Mouse (Mus musculus) gastrocnemius, adult 18-20 months (tissue): Measurements from ENCODE around the gene Pgam5. TPM values are rescaled to one million over a fixed set of nuclear protein-coding genes. Genes with fewer than 3 reads are reported as not detected.

Source experiments
- DNase-seq: peaks from one replicate; pipeline ENCODE4 v3.0.0; 2021; ENCODE audit warnings: low spot score
- long read RNA-seq, 2 experiments: library from polyadenylated mRNA; stranded (forward); transcript quantifications; one replicate each; pipeline ENCODE4 v2.0.0; 2021
- total RNA-seq, 2 experiments: library from RNA; stranded (reverse); gene quantifications; 2 replicates each; pipeline ENCODE4 v1.2.3; 2021

Gene Pgam5
- 10 to 100 TPM; 28.2 to 30.2 TPM for total RNA-seq
- long read RNA-seq, experiment 1, transcript Pgam5-201 (6 exons, 2,044 nt): major isoform, 47 of 72 reads
- long read RNA-seq, experiment 1, transcript Pgam5-202 (6 exons, 2,098 nt): minor isoform, 20 of 72 reads
- long read RNA-seq, experiment 1, partial matches to known transcripts: 4 of 72 reads
- long read RNA-seq, experiment 1, other reads (novel, unspliced or antisense): 1 of 72 reads
- long read RNA-seq, experiment 2, transcript Pgam5-202 (6 exons, 2,098 nt): minor isoform, 15 of 44 reads
- long read RNA-seq, experiment 2, transcript Pgam5-201 (6 exons, 2,044 nt): major isoform, 23 of 44 reads
- long read RNA-seq, experiment 2, partial matches to known transcripts: 2 of 44 reads
- long read RNA-seq, experiment 2, other reads (novel, unspliced or antisense): 4 of 44 reads

- peak; percentile 86 for DNase-seq
Observed at GRCm38 (mm10) chr5:110269141-110270101, at the start of gene Pgam5. Gene Pgam5, minus strand, starts transcription at chr5:110269913.

GRCm38 (mm10) chr5:110313127-110313526, 43.4 kb upstream of the Pgam5 start:
- no peak for DNase-seq

- no peak for DNase-seq
Observed at GRCm38 (mm10) chr5:110308861-110309260, 39.1 kb upstream of the Pgam5 start.

- no peak for DNase-seq
Observed at GRCm38 (mm10) chr5:110300591-110300990, 30.9 kb upstream of the Pgam5 start.

- DNase-seq: no peak
Observed at GRCm38 (mm10) chr5:110296637-110297036, 26.9 kb upstream of the Pgam5 start.

GRCm38 (mm10) chr5:110291649-110292048, 21.9 kb upstream of the Pgam5 start:
- DNase-seq: no peak

- DNase-seq: no peak
Observed at GRCm38 (mm10) chr5:110287084-110287475, 17.4 kb upstream of the Pgam5 start.

GRCm38 (mm10) chr5:110286446-110287083, 16.9 kb upstream of the Pgam5 start:
- no peak for DNase-seq

GRCm38 (mm10) chr5:110285770-110286445, 16.2 kb upstream of the Pgam5 start, which contains the start of the genes Pxmp2 and Pole:
Gene Pxmp2, minus strand, starts transcription at chr5:110286186.
Gene Pole, plus strand, starts transcription at chr5:110286306.
- peak; percentile 92 for DNase-seq

- peak; percentile 7 for DNase-seq
Observed at GRCm38 (mm10) chr5:110285156-110285555, 15.4 kb upstream of the Pgam5 start.

GRCm38 (mm10) chr5:110284536-110284935, 14.8 kb upstream of the Pgam5 start:
- peak; percentile 50 for DNase-seq

GRCm38 (mm10) chr5:110281984-110282383, 12.3 kb upstream of the Pgam5 start:
- DNase-seq: no peak

- no peak for DNase-seq
Observed at GRCm38 (mm10) chr5:110276910-110277309, 7.2 kb upstream of the Pgam5 start.

- DNase-seq: no peak
Observed at GRCm38 (mm10) chr5:110276391-110276790, 6.7 kb upstream of the Pgam5 start.

- DNase-seq: no peak
Observed at GRCm38 (mm10) chr5:110274846-110275245, 5.1 kb upstream of the Pgam5 start.

- DNase-seq: no peak
Observed at GRCm38 (mm10) chr5:110274147-110274546, 4.4 kb upstream of the Pgam5 start.

- no peak for DNase-seq
Observed at GRCm38 (mm10) chr5:110270242-110270641, 529 bp upstream of the Pgam5 start.

GRCm38 (mm10) chr5:110266941-110267340, 2.8 kb downstream of the Pgam5 start:
- DNase-seq: no peak

GRCm38 (mm10) chr5:110244091-110244490, 25.6 kb downstream of the Pgam5 start:
- no peak for DNase-seq

- no peak for DNase-seq
Observed at GRCm38 (mm10) chr5:110232346-110232745, 37.4 kb downstream of the Pgam5 start.

GRCm38 (mm10) chr5:110231638-110232037, 38.1 kb downstream of the Pgam5 start:
- no peak for DNase-seq
